Mouse (Mus musculus) embryonic facial prominence, embryonic 10.5 days (tissue): Measurements from ENCODE around the gene Prn. TPM values are rescaled to one million over a fixed set of nuclear protein-coding genes. Genes with fewer than 3 reads are reported as not detected.

Experiments
- DNase-seq: peaks from one replicate; pipeline ENCODE4 v3.0.0-alpha.2; 2017; ENCODE audit warnings: low spot score
- H3K27ac ChIP-seq: fragments of 300-500 bp; sonication (generic); replicated peaks from 2 replicates; pipeline ENCODE4 v1.5.1; 2016; ENCODE audit warnings: mild to moderate bottlenecking
- H3K27me3 ChIP-seq: fragments of 300-500 bp; sonication (generic); replicated peaks from 2 replicates; pipeline ENCODE4 v1.6.1; 2016; ENCODE audit warnings: low read depth, mild to moderate bottlenecking; ENCODE audit not compliant: poor library complexity, severe bottlenecking
- H3K36me3 ChIP-seq: fragments of 300-500 bp; sonication (generic); replicated peaks from 2 replicates; pipeline ENCODE4 v1.6.1; 2016; ENCODE audit warnings: mild to moderate bottlenecking, moderate library complexity
- H3K4me1 ChIP-seq: fragments of 300-500 bp; sonication (generic); 2 replicates; pipeline ENCODE4 v1.6.1; 2016
- H3K4me3 ChIP-seq: fragments of 300-500 bp; sonication (generic); 2 replicates; pipeline ENCODE4 v1.5.1; 2016; ENCODE audit warnings: mild to moderate bottlenecking, moderate library complexity
- H3K9me3 ChIP-seq: fragments of 300-500 bp; sonication (generic); 2 replicates; pipeline ENCODE4 v1.6.1; 2016; ENCODE audit warnings: mild to moderate bottlenecking
- WGBS: fragments of 180-500 bp; shearing (Covaris S2); methylation state at CpG from one replicate; pipeline ENCODE4 v1.1.7; 2016; 5-methylcytosine and 5-hydroxymethylcytosine counted together
- polyA plus RNA-seq: library from polyadenylated mRNA; unstranded; fragments of >200 nt; fragmentation: Nextera tagmentation; extraction: Ambion mirVana; gene quantifications from 2 replicates; pipeline ENCODE4 v1.2.1, GENCODE M21; 2016

The Prn gene
- not detected in 2 replicates for polyA plus RNA-seq

GRCm38 (mm10) chr2:131909683-131910572, at the start of gene Prn, which contains the start of gene Prnp:
Prn (plus strand) TSS chr2:131909957.
Prnp (plus strand) TSS chr2:131909928.
- Histone ChIP-seq H3K27ac (peak within 1 kb of the TSS; percentile 87), H3K4me1 (peaks cover 19% of the 10 kb centered on the region), H3K9me3 (no peaks in the 10 kb centered on the region), H3K4me3 (peak within 1 kb of the TSS; percentile 80), H3K27me3 (peaks cover 24% of the 10 kb centered on the region), H3K36me3 (no peaks in the 10 kb centered on the region)
- WGBS, result 5% methylated on average over 52 of the region's 52 CpGs
- DNase-seq, result peak; percentile 96

- no peak for DNase-seq
- H3K27ac ChIP-seq, result peak overlapping the region; percentile 45; the same call in 1 of the 2 replicates
- H3K27me3 ChIP-seq, result no peaks in the 10 kb centered on the region
- peaks cover 33% of the 10 kb centered on the region for H3K4me1 ChIP-seq
- 63% methylated on average over 3 of the region's 3 CpGs for WGBS
- H3K9me3 ChIP-seq, result no peaks in the 10 kb centered on the region
- no peak overlapping the region for H3K4me3 ChIP-seq
- no peaks in the 10 kb centered on the region for H3K36me3 ChIP-seq
Observed at GRCm38 (mm10) chr2:131862617-131863275, 47.0 kb upstream of the Prn start.

- Histone ChIP-seq H3K27ac (no peak overlapping the region; the same call in 1 of the 2 replicates), H3K27me3 (no peaks in the 10 kb centered on the region), H3K4me3 (no peak overlapping the region), H3K36me3 (no peaks in the 10 kb centered on the region), H3K9me3 (no peaks in the 10 kb centered on the region), H3K4me1 (peaks cover 38% of the 10 kb centered on the region)
- DNase-seq, result no peak
- WGBS, result 78% methylated on average over 3 of the region's 3 CpGs
Observed at GRCm38 (mm10) chr2:131863472-131863871, 46.3 kb upstream of the Prn start.

- Histone ChIP-seq H3K36me3 (no peaks in the 10 kb centered on the region), H3K27me3 (no peaks in the 10 kb centered on the region), H3K27ac (no peak overlapping the region), H3K9me3 (no peaks in the 10 kb centered on the region), H3K4me3 (no peak overlapping the region), H3K4me1 (peaks cover 38% of the 10 kb centered on the region)
- DNase-seq, result no peak
- WGBS, result 95% methylated on average over 2 of the region's 2 CpGs
Observed at GRCm38 (mm10) chr2:131864262-131864796, 45.4 kb upstream of the Prn start.

- Histone ChIP-seq H3K27me3 (no peaks in the 10 kb centered on the region), H3K36me3 (no peaks in the 10 kb centered on the region), H3K27ac (no peak overlapping the region), H3K4me3 (no peak overlapping the region), H3K9me3 (no peaks in the 10 kb centered on the region), H3K4me1 (peaks cover 38% of the 10 kb centered on the region)
- no peak for DNase-seq
Observed at GRCm38 (mm10) chr2:131866676-131867075, 43.1 kb upstream of the Prn start.

GRCm38 (mm10) chr2:131868983-131869382, 40.8 kb upstream of the Prn start:
- Histone ChIP-seq H3K4me3 (no peak overlapping the region), H3K27ac (no peak overlapping the region), H3K36me3 (no peaks in the 10 kb centered on the region), H3K4me1 (peaks cover 17% of the 10 kb centered on the region), H3K27me3 (no peaks in the 10 kb centered on the region), H3K9me3 (no peaks in the 10 kb centered on the region)
- DNase-seq, result no peak
- 92% methylated on average over 5 of the region's 5 CpGs for WGBS

GRCm38 (mm10) chr2:131873376-131873775, 36.4 kb upstream of the Prn start:
- no peak for DNase-seq
- no peak overlapping the region for H3K4me3 ChIP-seq
- no peaks in the 10 kb centered on the region for H3K4me1 ChIP-seq
- H3K27me3 ChIP-seq, result no peaks in the 10 kb centered on the region
- WGBS, result 90% methylated on average over 1 of the region's 1 CpGs
- H3K36me3 ChIP-seq, result no peaks in the 10 kb centered on the region
- no peaks in the 10 kb centered on the region for H3K9me3 ChIP-seq
- no peak overlapping the region for H3K27ac ChIP-seq

GRCm38 (mm10) chr2:131876551-131877265, 33.0 kb upstream of the Prn start:
- no peak for DNase-seq
- no peaks in the 10 kb centered on the region for H3K36me3 ChIP-seq
- 92% methylated on average over 7 of the region's 7 CpGs for WGBS
- no peaks in the 10 kb centered on the region for H3K27me3 ChIP-seq
- no peak overlapping the region for H3K4me3 ChIP-seq
- no peaks in the 10 kb centered on the region for H3K9me3 ChIP-seq
- no peak overlapping the region for H3K27ac ChIP-seq
- H3K4me1 ChIP-seq, result no peaks in the 10 kb centered on the region

- H3K36me3 ChIP-seq, result no peaks in the 10 kb centered on the region
- no peak overlapping the region for H3K27ac ChIP-seq
- 59% methylated on average over 4 of the region's 4 CpGs for WGBS
- DNase-seq, result no peak
- H3K9me3 ChIP-seq, result no peaks in the 10 kb centered on the region
- H3K27me3 ChIP-seq, result no peaks in the 10 kb centered on the region
- H3K4me3 ChIP-seq, result no peak overlapping the region
- 0 out of 2 replicates have a peak, but pooled peaks cover 3% of the 10 kb centered on the region for H3K4me1 ChIP-seq
Observed at GRCm38 (mm10) chr2:131881766-131882165, 28.0 kb upstream of the Prn start.

- no peak overlapping the region for H3K27ac ChIP-seq
- no peaks in the 10 kb centered on the region for H3K36me3 ChIP-seq
- no peak for DNase-seq
- no peaks in the 10 kb centered on the region for H3K9me3 ChIP-seq
- no peak overlapping the region for H3K4me3 ChIP-seq
- no peaks in the 10 kb centered on the region for H3K27me3 ChIP-seq
- H3K4me1 ChIP-seq, result 0 out of 2 replicates have a peak, but pooled peaks cover 3% of the 10 kb centered on the region
- WGBS, result 73% methylated on average over 2 of the region's 2 CpGs
Observed at GRCm38 (mm10) chr2:131883136-131883535, 26.6 kb upstream of the Prn start.

GRCm38 (mm10) chr2:131886503-131887160, 23.1 kb upstream of the Prn start:
- no peak for DNase-seq
- Histone ChIP-seq H3K9me3 (no peaks in the 10 kb centered on the region), H3K4me1 (peaks cover 22% of the 10 kb centered on the region), H3K36me3 (no peaks in the 10 kb centered on the region), H3K27me3 (no peaks in the 10 kb centered on the region), H3K4me3 (no peak overlapping the region), H3K27ac (no peak overlapping the region)
- 85% methylated on average over 6 of the region's 6 CpGs for whole genome bisulfite sequencing

GRCm38 (mm10) chr2:131888233-131888632, 21.5 kb upstream of the Prn start:
- Histone ChIP-seq H3K27me3 (no peaks in the 10 kb centered on the region), H3K4me1 (peaks cover 31% of the 10 kb centered on the region), H3K36me3 (no peaks in the 10 kb centered on the region), H3K4me3 (no peak overlapping the region), H3K27ac (no peak overlapping the region), H3K9me3 (no peaks in the 10 kb centered on the region)
- no peak for DNase-seq
- WGBS, result 79% methylated on average over 7 of the region's 7 CpGs
